Mouse (Mus musculus) forebrain, postnatal 0 days (tissue): Measurements from ENCODE around the gene Topbp1. TPM values are rescaled to one million over a fixed set of nuclear protein-coding genes. Genes with fewer than 3 reads are reported as not detected.

Experiments used
- ATAC-seq: fragments of 200-750 bp; cut with Nextera tagmentation; 2 replicates; pipeline ENCODE4 v1.8.0; 2017; ENCODE audit warnings: mild to moderate bottlenecking, moderate library complexity
- DNase-seq: peaks from one replicate; pipeline ENCODE4 v3.0.0-alpha.2; 2015
- H3K27ac ChIP-seq: fragments of 300-500 bp; sonication (generic); 2 replicates; pipeline ENCODE4 v1.5.1; 2014; ENCODE audit warnings: low read depth, mild to moderate bottlenecking, antibody characterized with exemption, low read length, moderate library complexity, mixed read lengths
- H3K27me3 ChIP-seq: fragments of 300-500 bp; sonication (generic); 2 replicates; pipeline ENCODE4 v1.6.1; 2014; ENCODE audit warnings: mild to moderate bottlenecking, low read length, mixed read lengths; ENCODE audit not compliant: insufficient read depth
- H3K36me3 ChIP-seq: fragments of 300-500 bp; sonication (generic); 2 replicates; pipeline ENCODE4 v1.6.1; 2014; ENCODE audit warnings: mild to moderate bottlenecking, moderate library complexity; ENCODE audit not compliant: insufficient read depth
- H3K4me1 ChIP-seq: fragments of 300-500 bp; sonication (generic); 2 replicates; pipeline ENCODE4 v1.6.1; 2014; ENCODE audit warnings: antibody characterized with exemption; ENCODE audit not compliant: insufficient read depth
- H3K4me2 ChIP-seq: fragments of 300-500 bp; sonication (generic); 2 replicates; pipeline ENCODE4 v1.6.1; 2014; ENCODE audit warnings: low read depth, mild to moderate bottlenecking, moderate library complexity
- H3K4me3 ChIP-seq: fragments of 300-500 bp; sonication (generic); 2 replicates; pipeline ENCODE4 v1.5.1; 2014; ENCODE audit warnings: low read depth, low read length, mixed read lengths
- H3K9ac ChIP-seq: fragments of 300-500 bp; sonication (generic); 2 replicates; pipeline ENCODE4 v1.6.1; 2014; ENCODE audit warnings: mild to moderate bottlenecking
- H3K9me3 ChIP-seq: fragments of 300-500 bp; sonication (generic); 2 replicates; pipeline ENCODE4 v1.6.1; 2016; ENCODE audit warnings: low read length
- CTCF ChIP-seq: sonication (generic); IDR thresholded peaks from 2 replicates; pipeline ENCODE4 v1.5.1; 2016; ENCODE audit warnings: antibody characterized with exemption, control low read depth, low read depth
- WGBS: fragments of 180-500 bp; shearing (Covaris S2); extraction: QIAGEN DNeasy Blood & Tissue Kit; methylation state at CpG from one replicate; pipeline ENCODE4 v1.1.7; 2014; 5-methylcytosine and 5-hydroxymethylcytosine counted together
- polyA plus RNA-seq: library from polyadenylated mRNA; unstranded; fragments of >200 nt; fragmentation: Nextera tagmentation; extraction: Ambion mirVana; gene quantifications from 2 replicates; pipeline ENCODE4 v1.2.1, GENCODE M21; 2015
- total RNA-seq: library from RNA; depleted of rRNA; stranded (reverse); fragments of >200 nt; gene quantifications from 2 replicates; pipeline ENCODE4 v1.2.3, GENCODE M21; 2014; rRNA removed

Gene Topbp1
- total RNA-seq (24.8 and 29.2 TPM in 2 replicates), polyA plus RNA-seq (13.5 and 15.8 TPM in 2 replicates)

DNA sequence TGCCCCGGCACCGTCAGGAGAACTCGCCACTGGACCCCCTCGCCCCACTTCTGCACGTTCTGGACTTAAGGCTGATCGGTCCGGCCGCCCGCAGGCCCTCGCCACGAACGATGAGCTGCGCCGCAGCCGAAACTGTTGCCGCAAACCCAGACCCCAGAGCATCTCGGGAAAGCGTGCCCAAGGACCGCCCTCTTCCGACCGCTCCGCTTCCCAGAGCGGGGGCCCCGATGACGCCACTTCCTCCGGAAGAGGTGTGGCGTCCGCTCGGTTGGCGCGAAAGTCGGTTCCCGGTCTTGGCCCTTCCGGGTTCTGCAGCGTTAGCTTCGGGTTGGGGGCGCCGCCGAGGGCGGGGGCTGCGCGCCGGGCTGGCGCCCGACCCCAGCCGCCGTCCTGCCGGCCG is at the start of gene Topbp1, which contains the start of gene 1300017J02Rik:
Gene Topbp1 (plus strand): TSS at position 289 of the 400 bp plus-strand sequence.
Gene 1300017J02Rik (minus strand): TSS at position 156 of the 400 bp plus-strand sequence.
- ATAC-seq (peak; percentile 100), DNase-seq (peak; percentile 96)
- Histone ChIP-seq H3K9me3 (no peaks in the 10 kb centered on the region), H3K27ac (peak within 1 kb of the TSS; percentile 83), H3K9ac (peak within 1 kb of the TSS; percentile 66), H3K27me3 (no peaks in the 10 kb centered on the region), H3K36me3 (peaks cover 10% of the 10 kb centered on the region; the same call in 1 of the 2 replicates), H3K4me2 (peak within 1 kb of the TSS; percentile 61), H3K4me3 (peak within 1 kb of the TSS; percentile 75), H3K4me1 (no peaks in the 10 kb centered on the region)
- WGBS = under 1% methylated on average over 45 of the region's 49 CpGs
- no peak for TF ChIP-seq CTCF

DNA sequence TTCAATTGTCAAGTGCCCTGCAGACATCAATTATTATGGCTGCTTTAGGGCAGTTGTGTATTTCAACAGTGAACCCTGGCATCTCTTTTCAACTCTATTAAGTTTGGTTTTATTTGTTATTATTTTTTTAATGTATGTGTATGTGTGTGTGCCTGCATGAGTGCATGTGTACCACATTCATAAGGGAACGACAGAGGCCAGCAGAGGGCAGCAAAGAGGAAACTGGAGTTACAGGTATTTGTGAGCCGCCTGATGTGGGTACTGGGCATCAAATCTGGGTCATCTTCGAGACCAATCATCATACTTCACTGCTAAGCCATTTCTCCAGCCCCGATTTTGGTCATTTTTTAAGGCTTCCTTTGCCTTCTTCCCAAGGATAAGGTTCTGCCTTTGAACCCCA is 39.2 kb upstream of the Topbp1 start:
- H3K4me2 ChIP-seq = no peak overlapping the region
- no peak overlapping the region for H3K27ac ChIP-seq
- H3K4me3 ChIP-seq = no peak overlapping the region
- no peaks in the 10 kb centered on the region for H3K36me3 ChIP-seq
- H3K27me3 ChIP-seq = no peaks in the 10 kb centered on the region
- no peaks in the 10 kb centered on the region for H3K9me3 ChIP-seq
- 87% methylated on average over 4 of the region's 4 CpGs for WGBS
- TF ChIP-seq CTCF = no peak
- no peak overlapping the region for H3K9ac ChIP-seq
- DNase-seq (no peak), ATAC-seq (no peak)
- no peaks in the 10 kb centered on the region for H3K4me1 ChIP-seq

- peak; percentile 51; the same call in 1 of the 2 replicates for ATAC-seq
- no peak overlapping the region for H3K4me3 ChIP-seq
- no peak overlapping the region for H3K27ac ChIP-seq
- no peak for TF ChIP-seq CTCF
- no peak overlapping the region for H3K9ac ChIP-seq
- no peaks in the 10 kb centered on the region for H3K9me3 ChIP-seq
- H3K36me3 ChIP-seq = no peaks in the 10 kb centered on the region
- no peak overlapping the region for H3K4me2 ChIP-seq
- peak; percentile 7 for DNase-seq
- H3K4me1 ChIP-seq = no peaks in the 10 kb centered on the region
- 12% methylated on average over 4 of the region's 4 CpGs for WGBS
- H3K27me3 ChIP-seq = no peaks in the 10 kb centered on the region
These were observed 33.9 kb upstream of the Topbp1 start for GRCm38 (mm10) chr9:103271104-103271503.

GRCm38 (mm10) chr9:103274819-103275218 is 30.2 kb upstream of the Topbp1 start:
- DNase-seq (no peak), ATAC-seq (no peak)
- Histone ChIP-seq H3K4me2 (no peak overlapping the region), H3K4me3 (no peak overlapping the region), H3K9ac (no peak overlapping the region), H3K4me1 (no peaks in the 10 kb centered on the region), H3K36me3 (no peaks in the 10 kb centered on the region), H3K27me3 (no peaks in the 10 kb centered on the region), H3K9me3 (no peaks in the 10 kb centered on the region), H3K27ac (no peak overlapping the region)
- WGBS = 89% methylated on average over 8 of the region's 8 CpGs
- no peak for TF ChIP-seq CTCF

GRCm38 (mm10) chr9:103275676-103276075 is 29.3 kb upstream of the Topbp1 start:
- H3K9ac ChIP-seq = no peak overlapping the region
- H3K27ac ChIP-seq = no peak overlapping the region
- 76% methylated on average over 1 of the region's 1 CpGs for WGBS
- no peak for TF ChIP-seq CTCF
- no peaks in the 10 kb centered on the region for H3K27me3 ChIP-seq
- ATAC-seq (no peak), DNase-seq (no peak)
- H3K4me1 ChIP-seq = no peaks in the 10 kb centered on the region
- no peak overlapping the region for H3K4me2 ChIP-seq
- H3K4me3 ChIP-seq = no peak overlapping the region
- H3K36me3 ChIP-seq = no peaks in the 10 kb centered on the region
- H3K9me3 ChIP-seq = no peaks in the 10 kb centered on the region

GRCm38 (mm10) chr9:103276876-103277275 is 28.1 kb upstream of the Topbp1 start:
- no peak overlapping the region for H3K9ac ChIP-seq
- no peak overlapping the region for H3K4me2 ChIP-seq
- no peak for DNase-seq
- no peaks in the 10 kb centered on the region for H3K36me3 ChIP-seq
- WGBS = 86% methylated on average over 6 of the region's 6 CpGs
- H3K27me3 ChIP-seq = no peaks in the 10 kb centered on the region
- no peak overlapping the region for H3K4me3 ChIP-seq
- H3K27ac ChIP-seq = no peak overlapping the region
- ATAC-seq = no peak
- H3K4me1 ChIP-seq = no peaks in the 10 kb centered on the region
- no peaks in the 10 kb centered on the region for H3K9me3 ChIP-seq
- no peak for TF ChIP-seq CTCF

DNA sequence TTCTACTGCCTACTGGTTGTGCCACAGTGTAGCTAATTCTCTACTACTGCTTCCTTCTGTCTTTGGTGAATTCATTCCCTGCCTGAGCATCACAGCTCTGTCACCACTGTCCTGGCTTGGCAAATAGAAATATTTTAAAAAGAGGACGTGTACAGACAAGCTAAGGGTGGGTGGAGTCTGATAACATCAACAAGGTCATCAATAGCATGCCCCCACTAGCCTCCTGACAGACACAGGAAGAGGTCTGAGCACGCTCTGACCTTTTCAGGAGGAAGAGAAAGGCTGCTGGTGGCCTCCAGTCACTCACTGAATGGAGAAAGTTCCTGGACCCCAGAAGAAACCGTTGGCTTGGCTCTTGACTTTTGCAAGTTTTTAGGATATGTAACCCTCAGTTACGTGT is 18.6 kb upstream of the Topbp1 start:
- 58% methylated on average over 4 of the region's 4 CpGs for WGBS
- no peak overlapping the region for H3K4me3 ChIP-seq
- H3K9me3 ChIP-seq = no peaks in the 10 kb centered on the region
- no peak for ATAC-seq
- no peak for DNase-seq
- no peak for TF ChIP-seq CTCF
- H3K4me2 ChIP-seq = no peak overlapping the region
- no peaks in the 10 kb centered on the region for H3K4me1 ChIP-seq
- H3K9ac ChIP-seq = no peak overlapping the region
- H3K27me3 ChIP-seq = no peaks in the 10 kb centered on the region
- H3K36me3 ChIP-seq = no peaks in the 10 kb centered on the region
- H3K27ac ChIP-seq = no peak overlapping the region
